Comparison of ENCODE assay signal across 9 mouse cellular contexts in genomic region chr11:117325468-117326139, GRCm38 (mm10).
DNase-seq lines count a peak whose midpoint lies in the region; ATAC-seq lines count a peak whose summit lies in the region.
"Had no signal": no experiment of that assay in that cellular context is flagged by ENCODE, and none has a peak within 500 bp of the region (broad histone marks: within the 10 kb centered on the region; RNA-seq: fewer than 3 reads in every experiment).

No protein-coding gene starts in this region.

- H3K27me3 ChIP-seq in heart, embryonic 15.5 days, result no peaks in the 10 kb centered on the region
- H3K27me3 ChIP-seq in heart, embryonic 11.5 days (ENCODE audit: control insufficient read depth, insufficient read depth, low read length), result no peaks in the 10 kb centered on the region
- H3K27me3 ChIP-seq in liver, embryonic 13.5 days, result no peaks in the 10 kb centered on the region
- H3K27me3 ChIP-seq in hindbrain, embryonic 14.5 days (ENCODE audit: control insufficient read depth, insufficient read depth, low read length), result no peaks in the 10 kb centered on the region

- peak; percentile 50 for DNase-seq in liver, embryonic 13.5 days
- DNase-seq in spleen, postnatal 4 days (ENCODE audit: low spot score in 2 of 2), result peak; percentile 76 to 79
- DNase-seq in frontal cortex, adult 2 months (ENCODE audit: extremely low spot score in 1 of 2, low spot score in 1 of 2), result no peak
- no peak for DNase-seq in adrenal gland, postnatal 10 days
- no peak for DNase-seq in hindbrain, embryonic 14.5 days (ENCODE audit: low spot score)
- DNase-seq: lung, embryonic 14.5 days had no signal

- WGBS in heart, embryonic 15.5 days, result 47% methylated on average over 12 of the region's 12 CpGs
- 37% methylated on average over 12 of the region's 12 CpGs for WGBS in heart, embryonic 11.5 days (ENCODE audit: insufficient replicate concordance)
- 10% methylated on average over 12 of the region's 12 CpGs for WGBS in liver, embryonic 13.5 days (ENCODE audit: insufficient replicate concordance)
- 43% methylated on average over 12 of the region's 12 CpGs for WGBS in hindbrain, embryonic 14.5 days

- H3K4me3 ChIP-seq in heart, embryonic 15.5 days, result no peak overlapping the region
- H3K4me3 ChIP-seq in heart, embryonic 11.5 days (ENCODE audit: low read depth, low read length), result no peak overlapping the region
- H3K4me3 ChIP-seq in liver, embryonic 13.5 days (replicated peaks), result no peak overlapping the region
- H3K4me3 ChIP-seq in hindbrain, embryonic 14.5 days (replicated peaks; ENCODE audit: low read length), result no peak overlapping the region

- no peak overlapping the region for H3K9ac ChIP-seq in heart, embryonic 15.5 days
- no peak overlapping the region for H3K9ac ChIP-seq in heart, embryonic 11.5 days (ENCODE audit: low read depth, low read length)
- H3K9ac ChIP-seq in liver, embryonic 13.5 days, result no peak overlapping the region
- H3K9ac ChIP-seq in hindbrain, embryonic 14.5 days, result no peak overlapping the region
- H3K9ac ChIP-seq: lung, embryonic 14.5 days had no signal

- H3K4me1 ChIP-seq in heart, embryonic 15.5 days (replicated peaks), result peaks cover 65% of the 10 kb centered on the region
- H3K4me1 ChIP-seq in heart, embryonic 11.5 days (ENCODE audit: control insufficient read depth, insufficient read depth, low read length), result peaks cover 62% of the 10 kb centered on the region
- peaks cover 94% of the 10 kb centered on the region for H3K4me1 ChIP-seq in liver, embryonic 13.5 days (replicated peaks)
- H3K4me1 ChIP-seq in hindbrain, embryonic 14.5 days (replicated peaks; ENCODE audit: control insufficient read depth, insufficient read depth, low read length), result peaks cover 23% of the 10 kb centered on the region

- H3K9me3 ChIP-seq in heart, embryonic 15.5 days (replicated peaks), result no peaks in the 10 kb centered on the region
- no peaks in the 10 kb centered on the region for H3K9me3 ChIP-seq in heart, embryonic 11.5 days (replicated peaks; ENCODE audit: control insufficient read depth, low read length)
- H3K9me3 ChIP-seq in liver, embryonic 13.5 days (replicated peaks), result no peaks in the 10 kb centered on the region
- H3K9me3 ChIP-seq in hindbrain, embryonic 14.5 days (ENCODE audit: control insufficient read depth, low read length), result no peaks in the 10 kb centered on the region

- ATAC-seq in heart, embryonic 15.5 days (replicated peaks; ENCODE audit: insufficient number of reproducible peaks, insufficient read depth, low FRiP score, low read depth), result 0 out of 2 replicates have a peak, but pooled peaks have one; percentile 27
- no peak for ATAC-seq in heart, embryonic 11.5 days (replicated peaks; ENCODE audit: insufficient number of reproducible peaks, low FRiP score, low TSS enrichment)
- ATAC-seq in activated CD4-positive, CD25-positive, alpha-beta regulatory T cell, adult 4 months, result peak; percentile 79
- peak; percentile 70 for ATAC-seq in liver, embryonic 13.5 days (ENCODE audit: low read depth)
- ATAC-seq in hindbrain, embryonic 14.5 days (ENCODE audit: low FRiP score), result no peak

- H3K27ac ChIP-seq in heart, embryonic 15.5 days, result peak overlapping the region; percentile 36; the same call in 1 of the 2 replicates
- H3K27ac ChIP-seq in heart, embryonic 11.5 days (ENCODE audit: low read depth, low read length), result no peak overlapping the region
- peak overlapping the region; percentile 70 for H3K27ac ChIP-seq in liver, embryonic 13.5 days
- H3K27ac ChIP-seq in hindbrain, embryonic 14.5 days, result no peak overlapping the region

- no peak overlapping the region for H3K4me2 ChIP-seq in heart, embryonic 15.5 days
- no peak overlapping the region for H3K4me2 ChIP-seq in heart, embryonic 11.5 days
- peak overlapping the region; percentile 24; the same call in 1 of the 2 replicates for H3K4me2 ChIP-seq in liver, embryonic 13.5 days
- H3K4me2 ChIP-seq in hindbrain, embryonic 14.5 days (replicated peaks), result no peak overlapping the region
- H3K4me2 ChIP-seq: lung, embryonic 14.5 days had no signal

- H3K36me3 ChIP-seq in heart, embryonic 15.5 days, result no peaks in the 10 kb centered on the region
- no peaks in the 10 kb centered on the region for H3K36me3 ChIP-seq in heart, embryonic 11.5 days (ENCODE audit: control insufficient read depth, insufficient read depth, low read length)
- no peaks in the 10 kb centered on the region for H3K36me3 ChIP-seq in liver, embryonic 13.5 days
- H3K36me3 ChIP-seq in hindbrain, embryonic 14.5 days (replicated peaks; ENCODE audit: control insufficient read depth, insufficient read depth), result no peaks in the 10 kb centered on the region

Comparison
In these comparisons a context has a peak if more than half of its experiments do, and no peak if none do; other contexts are left out.
1. ATAC-seq: peak in heart, embryonic 15.5 days (single experiment), activated CD4-positive, CD25-positive, alpha-beta regulatory T cell, adult 4 months (single experiment) and liver, embryonic 13.5 days (single experiment); none in heart, embryonic 11.5 days (single experiment) and hindbrain, embryonic 14.5 days (single experiment).
2. H3K27ac ChIP-seq: peak in heart, embryonic 15.5 days (single experiment) and liver, embryonic 13.5 days (single experiment); none in heart, embryonic 11.5 days (single experiment) and hindbrain, embryonic 14.5 days (single experiment).
3. DNase-seq: peak in liver, embryonic 13.5 days (single experiment) and spleen, postnatal 4 days (2 of 2); none in frontal cortex, adult 2 months (0 of 2), adrenal gland, postnatal 10 days (single experiment) and hindbrain, embryonic 14.5 days (single experiment).